Mouse (Mus musculus) olfactory bulb, adult 2 months (tissue): Measurements from ENCODE around the gene Dgat2.

Experiments
- CTCF ChIP-seq: fragments of 200-500 bp; IDR thresholded peaks from 2 replicates; pipeline ENCODE4 v1.5.1; 2012; ENCODE audit warnings: low read depth, mild to moderate bottlenecking, low read length, moderate library complexity; ENCODE audit not compliant: insufficient read depth
- POLR2A ChIP-seq: fragments of 200-500 bp; IDR thresholded peaks from 2 replicates; pipeline ENCODE4 v1.6.1; 2012; ENCODE audit warnings: mild to moderate bottlenecking, low read depth, low read length, moderate library complexity; ENCODE audit not compliant: insufficient read depth

DNA sequence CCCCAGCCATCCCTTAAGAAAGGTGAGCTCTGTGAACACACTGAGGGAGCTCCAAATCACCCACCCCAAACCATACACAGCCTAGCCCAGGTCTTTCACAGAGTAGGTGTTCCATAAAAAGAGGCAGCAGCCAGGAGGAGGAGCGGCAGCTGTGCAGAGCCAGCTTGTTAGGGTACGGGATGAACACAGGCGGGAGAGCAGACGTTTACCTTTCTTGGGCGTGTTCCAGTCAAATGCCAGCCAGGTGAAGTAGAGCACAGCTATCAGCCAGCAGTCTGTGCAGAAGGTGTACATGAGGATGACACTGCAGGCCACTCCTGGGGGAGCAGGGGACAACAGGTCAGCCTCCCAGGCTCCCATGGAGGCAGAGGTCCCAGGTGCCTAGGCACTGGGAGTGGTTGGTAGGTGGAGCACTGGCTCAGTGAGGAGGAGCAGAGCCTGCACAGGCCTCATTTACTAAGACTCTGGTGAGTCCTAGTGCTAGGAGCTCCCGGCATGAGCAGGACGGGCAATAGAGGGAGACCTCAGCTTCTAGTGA lies 17.6 kb downstream of the Dgat2 start:
- TF ChIP-seq POLR2A (no peak), CTCF (no peak)
